Mouse (Mus musculus) T-helper 17 cell (primary cell): Measurements from ENCODE around the gene Gtpbp6.
"Not testable (repeated sequence)": the region's sequence is repeated elsewhere in the genome, so short reads cannot be mapped to it uniquely, and the experiment has no call there.

Experiments used
- in situ Hi-C, 2 experiments: fragments of 300-600 bp; cut with MboI, MseI; formaldehyde crosslinking; loops; 1 replicate in 1 of 2; 2 replicates in 1 of 2; pipeline ENCODE4 v1.15.1; 2025; ENCODE audit warnings: high pct_unique_total_duplicates in 2 of 2

Gene Gtpbp6

GRCm38 (mm10) chr5:110107581-110108304 is at the start of gene Gtpbp6:
Gene Gtpbp6, minus strand, starts transcription at chr5:110108197.
- in situ Hi-C loops = loop anchor here (5.0 to 10.0 kb wide), 4 partner anchors 180 to 1157 kb away; no protein-coding TSS in a partner anchor

- in situ Hi-C loops = no loop called here
These were observed 35.0 kb upstream of the Gtpbp6 start for GRCm38 (mm10) chr5:110143007-110143406.

- in situ Hi-C loops = no loop called here
These were observed 34.3 kb upstream of the Gtpbp6 start for GRCm38 (mm10) chr5:110142309-110142708.

GRCm38 (mm10) chr5:110140424-110140823 is 32.4 kb upstream of the Gtpbp6 start:
- in situ Hi-C loops = no loop called here

- in situ Hi-C loops = no loop called here
These were observed 31.3 kb upstream of the Gtpbp6 start for GRCm38 (mm10) chr5:110139325-110139724.

GRCm38 (mm10) chr5:110137816-110138215 is 29.8 kb upstream of the Gtpbp6 start:
- in situ Hi-C loops = no loop called here

GRCm38 (mm10) chr5:110136087-110136464 is 28.1 kb upstream of the Gtpbp6 start:
- in situ Hi-C loops = no loop called here

- in situ Hi-C loops = no loop called here
These were observed 27.5 kb upstream of the Gtpbp6 start, which contains the start of gene Chfr for GRCm38 (mm10) chr5:110135293-110136086. Gene Chfr, plus strand, starts transcription at chr5:110135842.

- in situ Hi-C loops = not testable (repeated sequence)
These were observed 14.4 kb upstream of the Gtpbp6 start for GRCm38 (mm10) chr5:110122380-110122779.

GRCm38 (mm10) chr5:110109991-110110441 is 2.0 kb upstream of the Gtpbp6 start, which contains the start of gene Zfp605:
Gene Zfp605, plus strand, starts transcription at chr5:110110092.
- in situ Hi-C loops = loop anchor here (5.0 to 10.0 kb wide), 4 partner anchors 183 to 1155 kb away; no protein-coding TSS in a partner anchor

- in situ Hi-C loops = loop anchor here (5.0 to 10.0 kb wide), 4 partner anchors 181 to 1157 kb away; no protein-coding TSS in a partner anchor
These were observed 270 bp upstream of the Gtpbp6 start for GRCm38 (mm10) chr5:110108305-110108628.

GRCm38 (mm10) chr5:110106901-110107564 is 964 bp downstream of the Gtpbp6 start:
- in situ Hi-C loops = loop anchor here (5.0 to 10.0 kb wide), 4 partner anchors 180 to 1158 kb away; no protein-coding TSS in a partner anchor

GRCm38 (mm10) chr5:110106140-110106871 is 1.7 kb downstream of the Gtpbp6 start:
- in situ Hi-C loops = loop anchor here (5.0 to 10.0 kb wide), 4 partner anchors 179 to 1158 kb away; no protein-coding TSS in a partner anchor

GRCm38 (mm10) chr5:110104616-110105380 is 3.2 kb downstream of the Gtpbp6 start:
- in situ Hi-C loops = loop anchor here (5.0 to 10.0 kb wide), 5 partner anchors 177 to 1407 kb away; no protein-coding TSS in a partner anchor

GRCm38 (mm10) chr5:110103901-110104615 is 3.9 kb downstream of the Gtpbp6 start:
- in situ Hi-C loops = loop anchor here in 1 of 2 experiments (5.0 to 10.0 kb wide), 2 partner anchors 1161 to 1407 kb away; no protein-coding TSS in a partner anchor

- in situ Hi-C loops = loop anchor here in 1 of 2 experiments (5.0 to 10.0 kb wide), 2 partner anchors 1162 to 1406 kb away; no protein-coding TSS in a partner anchor
These were observed 5.0 kb downstream of the Gtpbp6 start for GRCm38 (mm10) chr5:110102853-110103625.

- in situ Hi-C loops = loop anchor here in 1 of 2 experiments (5.0 to 10.0 kb wide), 2 partner anchors 1162 to 1405 kb away; no protein-coding TSS in a partner anchor
These were observed 5.6 kb downstream of the Gtpbp6 start for GRCm38 (mm10) chr5:110102429-110102828.

- in situ Hi-C loops = loop anchor here in 1 of 2 experiments (5.0 to 10.0 kb wide), 2 partner anchors 1163 to 1405 kb away; no protein-coding TSS in a partner anchor
These were observed 6.2 kb downstream of the Gtpbp6 start for GRCm38 (mm10) chr5:110101716-110102347.
